In the genomic region with DNA sequence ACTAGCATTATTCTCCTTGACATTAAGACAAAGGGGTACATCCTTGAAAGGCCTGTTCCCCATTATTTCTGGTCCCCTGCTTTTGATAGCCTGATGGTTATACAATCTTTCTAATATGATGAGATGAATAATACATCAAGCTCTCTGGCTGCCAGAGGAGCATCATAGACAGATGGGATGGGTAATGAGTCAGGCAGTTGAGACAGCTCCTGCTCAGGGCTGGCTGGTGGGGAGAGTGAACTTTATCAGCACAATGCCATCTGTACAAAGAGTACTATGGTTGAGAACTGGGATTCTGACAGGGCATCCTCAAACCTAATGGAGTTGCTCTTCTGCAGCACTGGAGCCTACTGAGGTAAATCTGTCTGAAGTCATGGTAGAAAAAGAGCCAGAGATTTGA, we compare ENCODE assay signal across 13 mouse cellular contexts.
"Had no signal": no experiment of that assay in that cellular context is flagged by ENCODE, and none has a peak within 500 bp of the region (broad histone marks: within the 10 kb centered on the region; RNA-seq: fewer than 3 reads in every experiment).

No protein-coding gene starts in this region.

- H3K4me3 ChIP-seq: limb, embryonic 13.5 days; neural tube, embryonic 13.5 days had no signal

- H3K9me3 ChIP-seq: limb, embryonic 13.5 days had no signal

- DNase-seq: kidney, adult 11 months; kidney, adult 9 months; kidney, postnatal 4 days; left cerebral cortex, postnatal 4 days; lung, adult 18-20 months; lung, postnatal 36 days; midbrain, embryonic 14.5 days; thymus, adult 2 months; thymus, postnatal 4 days had no signal

- H3K4me1 ChIP-seq: limb, embryonic 13.5 days; neural tube, embryonic 13.5 days had no signal

- H3K4me2 ChIP-seq: limb, embryonic 13.5 days; neural tube, embryonic 13.5 days had no signal

- H3K36me3 ChIP-seq: limb, embryonic 13.5 days; neural tube, embryonic 13.5 days had no signal

- H3K27ac ChIP-seq: kidney, postnatal 0 days; limb, embryonic 13.5 days; liver, embryonic 14.5 days; neural tube, embryonic 13.5 days had no signal

- H3K27me3 ChIP-seq: limb, embryonic 13.5 days; neural tube, embryonic 13.5 days had no signal

- H3K9ac ChIP-seq: limb, embryonic 13.5 days; liver, embryonic 14.5 days; neural tube, embryonic 13.5 days had no signal
